In genomic region chr1:97947100-97947499, GRCm38 (mm10) we compare ENCODE assay signal across 27 mouse cellular contexts.
"Had no signal": no experiment of that assay in that cellular context is flagged by ENCODE, and none has a peak within 500 bp of the region (broad histone marks: within the 10 kb centered on the region; RNA-seq: fewer than 3 reads in every experiment).

No protein-coding gene starts in this region.

- H3K4me2 ChIP-seq: embryonic facial prominence, embryonic 12.5 days; embryonic facial prominence, embryonic 13.5 days; embryonic facial prominence, embryonic 15.5 days; forebrain, embryonic 12.5 days; forebrain, embryonic 13.5 days; forebrain, embryonic 15.5 days had no signal

- H3K9me3 ChIP-seq: embryonic facial prominence, embryonic 10.5 days; embryonic facial prominence, embryonic 12.5 days; embryonic facial prominence, embryonic 13.5 days; embryonic facial prominence, embryonic 15.5 days; forebrain, embryonic 10.5 days; forebrain, embryonic 12.5 days; forebrain, embryonic 13.5 days; forebrain, embryonic 15.5 days had no signal

- H3K27ac ChIP-seq: embryonic facial prominence, embryonic 10.5 days; embryonic facial prominence, embryonic 12.5 days; embryonic facial prominence, embryonic 13.5 days; embryonic facial prominence, embryonic 15.5 days; forebrain, embryonic 10.5 days; forebrain, embryonic 12.5 days; forebrain, embryonic 13.5 days; forebrain, embryonic 15.5 days; gastrocnemius, adult 2 months; heart, adult 2 months had no signal

- H3K4me3 ChIP-seq: embryonic facial prominence, embryonic 10.5 days; embryonic facial prominence, embryonic 12.5 days; embryonic facial prominence, embryonic 13.5 days; embryonic facial prominence, embryonic 15.5 days; erythroblast, embryonic 14.5 days; forebrain, embryonic 10.5 days; forebrain, embryonic 12.5 days; forebrain, embryonic 13.5 days; forebrain, embryonic 15.5 days; gastrocnemius, adult 2 months; heart, adult 2 months had no signal

- H3K9ac ChIP-seq: embryonic facial prominence, embryonic 12.5 days; embryonic facial prominence, embryonic 13.5 days; embryonic facial prominence, embryonic 15.5 days; forebrain, embryonic 12.5 days; forebrain, embryonic 13.5 days; forebrain, embryonic 15.5 days; forebrain, postnatal 0 days had no signal

- H3K27me3 ChIP-seq: embryonic facial prominence, embryonic 12.5 days; embryonic facial prominence, embryonic 13.5 days; embryonic facial prominence, embryonic 15.5 days; forebrain, embryonic 12.5 days; forebrain, embryonic 13.5 days; forebrain, embryonic 15.5 days had no signal

- DNase-seq: cerebellum, adult 8-10 months; cerebellum, adult 9-10 months; cerebellum, adult 9-11 months; cerebellum, postnatal 10 days; cerebellum, postnatal 14 days; cerebellum, postnatal 25 days; cerebellum, postnatal 36 days; embryo, embryonic 11 days; forebrain, postnatal 0 days; gastrocnemius, adult 2 months; gastrocnemius, postnatal 10 days; gastrocnemius, postnatal 14 days; gastrocnemius, postnatal 25 days; gastrocnemius, postnatal 36 days; heart, adult 11 months; heart, adult 18-20 months; heart, adult 2 months had no signal

- ATAC-seq: forebrain, embryonic 13.5 days; forebrain, embryonic 14.5 days; forebrain, embryonic 15.5 days; forebrain, postnatal 0 days had no signal

- H3K4me1 ChIP-seq: embryonic facial prominence, embryonic 10.5 days; embryonic facial prominence, embryonic 12.5 days; forebrain, embryonic 10.5 days; forebrain, embryonic 12.5 days had no signal

- H3K36me3 ChIP-seq: embryonic facial prominence, embryonic 10.5 days; embryonic facial prominence, embryonic 12.5 days; embryonic facial prominence, embryonic 13.5 days; embryonic facial prominence, embryonic 15.5 days; forebrain, embryonic 10.5 days; forebrain, embryonic 12.5 days; forebrain, embryonic 15.5 days had no signal
